Mouse (Mus musculus): Measurements from ENCODE around the gene Ppp1r1b. TPM values are rescaled to one million over a fixed set of nuclear protein-coding genes. Genes with fewer than 3 reads are reported as not detected.
"Not testable (repeated sequence)": the region's sequence is repeated elsewhere in the genome, so short reads cannot be mapped to it uniquely, and the experiment has no call there.

Ppp1r1b gene
- polyA plus RNA-seq, 1 experiment from 2014 or later = 60.9 TPM

DNA sequence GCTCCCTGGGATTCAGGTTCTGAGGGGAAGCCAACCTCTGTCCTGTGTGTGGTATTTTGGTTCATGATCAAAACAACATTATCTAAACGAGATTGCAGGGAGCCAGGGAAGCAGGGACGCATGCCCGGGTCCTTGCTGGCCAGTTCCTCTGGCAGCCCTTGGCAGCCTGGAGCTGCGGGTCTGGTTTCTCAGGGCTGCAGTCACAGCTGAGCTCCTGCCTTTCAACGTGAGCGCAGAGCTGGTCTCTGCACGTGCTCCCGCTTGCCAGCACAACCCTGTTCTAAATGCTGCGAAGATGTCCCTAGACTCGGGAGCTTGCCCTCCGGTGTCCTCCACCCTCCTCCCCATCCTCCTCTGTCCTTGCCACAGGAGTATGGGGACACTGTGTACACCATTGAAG is 29.6 kb downstream of the Ppp1r1b start:
- Histone ChIP-seq H3K9ac (no peak overlapping the region), H3K4me3 (no peak overlapping the region), H3K4me2 (no peak overlapping the region), H3K27ac (peak overlapping the region; percentile 79), H3K36me3 (peaks cover 36% of the 10 kb centered on the region), H3K9me3 (replicated peaks) (no peaks in the 10 kb centered on the region), H3K27me3 (no peaks in the 10 kb centered on the region), H3K4me1 (replicated peaks) (peaks cover 82% of the 10 kb centered on the region)
- ATAC-seq (replicated peaks; ENCODE audit: insufficient number of reproducible peaks, insufficient read depth, low FRiP score, low read depth) = no peak; the same call in 1 of the 2 replicates
- 44% methylated on average over 11 of the region's 11 CpGs for WGBS

- Histone ChIP-seq H3K36me3 (peaks cover 36% of the 10 kb centered on the region), H3K4me1 (replicated peaks) (peaks cover 83% of the 10 kb centered on the region), H3K27me3 (no peaks in the 10 kb centered on the region), H3K27ac (peak overlapping the region; percentile 72), H3K4me2 (no peak overlapping the region), H3K9me3 (replicated peaks) (no peaks in the 10 kb centered on the region), H3K9ac (no peak overlapping the region), H3K4me3 (no peak overlapping the region)
- WGBS = 63% methylated on average over 7 of the region's 7 CpGs
- no peak for ATAC-seq (replicated peaks; ENCODE audit: insufficient number of reproducible peaks, insufficient read depth, low FRiP score, low read depth)
These were observed 31.2 kb downstream of the Ppp1r1b start for GRCm38 (mm10) chr11:98379379-98379778.

- no peak overlapping the region for H3K4me3 ChIP-seq
- peaks cover 32% of the 10 kb centered on the region for H3K36me3 ChIP-seq
- 67% methylated on average over 6 of the region's 6 CpGs for WGBS
- peak overlapping the region; percentile 72 for H3K27ac ChIP-seq
- no peak overlapping the region for H3K9ac ChIP-seq
- H3K4me2 ChIP-seq = no peak overlapping the region
- no peaks in the 10 kb centered on the region for H3K27me3 ChIP-seq
- H3K9me3 ChIP-seq (replicated peaks) = no peaks in the 10 kb centered on the region
- peaks cover 82% of the 10 kb centered on the region for H3K4me1 ChIP-seq (replicated peaks)
- ATAC-seq (replicated peaks; ENCODE audit: insufficient number of reproducible peaks, insufficient read depth, low FRiP score, low read depth) = no peak
These were observed 31.9 kb downstream of the Ppp1r1b start for GRCm38 (mm10) chr11:98380106-98380505.

DNA sequence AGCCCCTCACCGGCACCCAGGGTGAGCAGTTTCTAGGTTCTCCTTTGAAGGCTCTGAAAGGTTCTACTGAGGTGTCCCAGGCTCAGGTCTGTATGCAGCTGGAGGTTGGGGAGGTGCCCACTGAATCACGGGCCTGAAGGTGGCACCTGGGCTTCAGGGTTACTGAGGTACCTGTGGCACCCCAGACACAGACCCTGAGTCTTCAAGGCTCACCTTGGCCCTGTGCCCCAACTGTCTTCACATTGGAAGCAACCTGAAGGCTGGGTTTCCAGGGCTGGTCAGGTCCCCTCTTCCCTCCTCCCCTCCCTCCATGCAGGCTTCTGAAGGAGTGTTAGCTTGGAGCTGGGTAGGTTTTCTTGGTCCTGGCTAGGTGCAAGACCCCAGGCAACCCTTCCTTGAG is 33.4 kb downstream of the Ppp1r1b start:
- H3K4me2 ChIP-seq = no peak overlapping the region

DNA sequence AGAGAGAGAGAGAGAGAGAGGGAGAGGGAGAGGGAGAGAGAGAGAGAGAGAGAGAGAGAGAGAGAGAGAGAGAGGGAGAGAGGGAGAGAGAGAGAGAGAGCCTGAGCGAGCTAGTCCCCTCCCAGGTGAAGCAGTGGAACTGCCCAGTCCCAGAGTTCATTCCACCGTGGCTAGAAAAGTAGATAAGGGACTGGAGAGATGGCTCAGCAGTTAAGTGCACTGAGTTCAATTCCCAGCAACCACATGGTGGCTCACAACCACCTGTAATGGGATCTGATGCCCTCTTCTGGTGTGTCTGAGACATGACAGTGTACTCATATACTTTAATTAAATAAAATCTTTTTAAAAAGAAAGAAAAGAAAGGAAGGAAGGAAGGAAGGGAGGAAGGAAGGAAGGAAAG is 34.2 kb downstream of the Ppp1r1b start:
- not testable (repeated sequence) for H3K27ac ChIP-seq

More for the DNA sequence above, 33.4 kb downstream of the Ppp1r1b start:
- Histone ChIP-seq H3K4me3 (no peak overlapping the region), H3K9ac (no peak overlapping the region), H3K36me3 (peaks cover 25% of the 10 kb centered on the region), H3K9me3 (replicated peaks) (no peaks in the 10 kb centered on the region), H3K27ac (peak overlapping the region; percentile 20), H3K27me3 (peaks cover 4% of the 10 kb centered on the region), H3K4me1 (replicated peaks) (peaks cover 83% of the 10 kb centered on the region)
- 94% methylated on average over 2 of the region's 2 CpGs for WGBS
- ATAC-seq (replicated peaks; ENCODE audit: insufficient number of reproducible peaks, insufficient read depth, low FRiP score, low read depth) = no peak

DNA sequence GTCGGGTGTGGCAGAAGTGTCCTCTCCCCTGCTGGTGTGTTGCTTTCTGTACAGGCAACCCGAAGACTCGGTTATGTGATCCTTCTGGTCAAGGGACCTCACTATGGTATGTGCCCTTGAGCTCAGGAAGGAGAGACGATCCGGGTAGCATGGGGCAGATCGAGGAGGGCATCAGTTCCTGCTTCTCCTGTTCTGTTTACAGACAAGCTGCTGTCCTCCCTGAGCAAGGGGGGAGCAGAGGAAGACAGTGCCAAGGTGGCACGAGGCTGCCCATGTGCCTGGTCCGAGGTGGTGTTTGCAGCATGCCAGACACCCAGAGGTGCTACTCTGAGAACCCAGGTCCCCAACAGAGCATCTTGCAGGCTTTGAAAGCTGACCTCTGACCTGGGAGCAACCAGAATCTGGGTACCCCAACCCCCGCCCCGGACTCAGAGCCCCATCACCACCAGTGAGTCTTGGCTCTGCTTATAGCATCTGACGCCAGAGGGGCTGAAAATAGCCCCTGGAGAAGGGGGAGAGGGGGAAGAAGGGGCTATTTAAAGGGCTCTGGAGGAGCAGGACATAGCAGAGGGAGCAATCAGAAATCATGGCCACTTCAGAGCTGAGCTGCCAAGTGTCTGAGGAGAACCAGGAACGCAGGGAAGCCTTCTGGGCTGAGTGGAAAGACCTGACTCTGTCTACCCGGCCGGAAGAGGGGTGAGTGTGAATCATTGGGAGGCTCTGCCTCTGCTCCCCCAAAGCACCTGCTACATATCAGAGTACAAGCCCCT is 35.2 kb downstream of the Ppp1r1b start, which contains the start of gene Tcap:
TSS of gene Tcap (plus strand) at position 551 of the 770 bp plus-strand sequence.
- 32% methylated on average over 14 of the region's 14 CpGs for WGBS
- Histone ChIP-seq H3K36me3 (peaks cover 11% of the 10 kb centered on the region; the same call in 1 of the 2 replicates), H3K27ac (peak within 1 kb of the TSS; percentile 90), H3K27me3 (peaks cover 10% of the 10 kb centered on the region), H3K4me3 (peak within 1 kb of the TSS; percentile 53), H3K4me2 (peak within 1 kb of the TSS; percentile 70), H3K9me3 (replicated peaks) (no peaks in the 10 kb centered on the region), H3K9ac (peak within 1 kb of the TSS; percentile 67), H3K4me1 (replicated peaks) (peaks cover 78% of the 10 kb centered on the region)
- peak; percentile 78 for ATAC-seq (replicated peaks; ENCODE audit: insufficient number of reproducible peaks, insufficient read depth, low FRiP score, low read depth)

More for the DNA sequence above, 34.2 kb downstream of the Ppp1r1b start:
- Histone ChIP-seq H3K4me1 (replicated peaks) (peaks cover 78% of the 10 kb centered on the region), H3K36me3 (peaks cover 18% of the 10 kb centered on the region; the same call in 1 of the 2 replicates)
- not testable (repeated sequence) for H3K4me3 ChIP-seq; H3K27me3 ChIP-seq; H3K4me2 ChIP-seq; H3K9me3 ChIP-seq (replicated peaks); H3K9ac ChIP-seq; ATAC-seq (replicated peaks; ENCODE audit: insufficient number of reproducible peaks, insufficient read depth, low FRiP score, low read depth)
- WGBS = 21% methylated on average over 2 of the region's 2 CpGs

- ATAC-seq (replicated peaks; ENCODE audit: insufficient number of reproducible peaks, insufficient read depth, low FRiP score, low read depth) = no peak
- peaks cover 10% of the 10 kb centered on the region for H3K27me3 ChIP-seq
- H3K4me1 ChIP-seq (replicated peaks) = peaks cover 78% of the 10 kb centered on the region
- peak overlapping the region; percentile 53 for H3K4me3 ChIP-seq
- H3K36me3 ChIP-seq = peaks cover 3% of the 10 kb centered on the region; the same call in 1 of the 2 replicates
- H3K27ac ChIP-seq = peak overlapping the region; percentile 90
- WGBS = 50% methylated on average over 20 of the region's 20 CpGs
- H3K4me2 ChIP-seq = peak overlapping the region; percentile 70
- peak overlapping the region; percentile 67 for H3K9ac ChIP-seq
- no peaks in the 10 kb centered on the region for H3K9me3 ChIP-seq (replicated peaks)
These were observed 36.0 kb downstream of the Ppp1r1b start for GRCm38 (mm10) chr11:98384216-98384615.

GRCm38 (mm10) chr11:98384721-98385637 is 36.8 kb downstream of the Ppp1r1b start:
- Histone ChIP-seq H3K4me1 (replicated peaks) (peaks cover 77% of the 10 kb centered on the region), H3K27ac (peak overlapping the region; percentile 90), H3K27me3 (peaks cover 12% of the 10 kb centered on the region), H3K4me2 (peak overlapping the region; percentile 70), H3K9me3 (replicated peaks) (no peaks in the 10 kb centered on the region), H3K36me3 (0 out of 2 replicates have a peak, but pooled peaks cover 3% of the 10 kb centered on the region), H3K4me3 (peak overlapping the region; percentile 53), H3K9ac (peak overlapping the region; percentile 67)
- ATAC-seq (replicated peaks; ENCODE audit: insufficient number of reproducible peaks, insufficient read depth, low FRiP score, low read depth) = no peak
- whole genome bisulfite sequencing = 54% methylated on average over 8 of the region's 8 CpGs

DNA sequence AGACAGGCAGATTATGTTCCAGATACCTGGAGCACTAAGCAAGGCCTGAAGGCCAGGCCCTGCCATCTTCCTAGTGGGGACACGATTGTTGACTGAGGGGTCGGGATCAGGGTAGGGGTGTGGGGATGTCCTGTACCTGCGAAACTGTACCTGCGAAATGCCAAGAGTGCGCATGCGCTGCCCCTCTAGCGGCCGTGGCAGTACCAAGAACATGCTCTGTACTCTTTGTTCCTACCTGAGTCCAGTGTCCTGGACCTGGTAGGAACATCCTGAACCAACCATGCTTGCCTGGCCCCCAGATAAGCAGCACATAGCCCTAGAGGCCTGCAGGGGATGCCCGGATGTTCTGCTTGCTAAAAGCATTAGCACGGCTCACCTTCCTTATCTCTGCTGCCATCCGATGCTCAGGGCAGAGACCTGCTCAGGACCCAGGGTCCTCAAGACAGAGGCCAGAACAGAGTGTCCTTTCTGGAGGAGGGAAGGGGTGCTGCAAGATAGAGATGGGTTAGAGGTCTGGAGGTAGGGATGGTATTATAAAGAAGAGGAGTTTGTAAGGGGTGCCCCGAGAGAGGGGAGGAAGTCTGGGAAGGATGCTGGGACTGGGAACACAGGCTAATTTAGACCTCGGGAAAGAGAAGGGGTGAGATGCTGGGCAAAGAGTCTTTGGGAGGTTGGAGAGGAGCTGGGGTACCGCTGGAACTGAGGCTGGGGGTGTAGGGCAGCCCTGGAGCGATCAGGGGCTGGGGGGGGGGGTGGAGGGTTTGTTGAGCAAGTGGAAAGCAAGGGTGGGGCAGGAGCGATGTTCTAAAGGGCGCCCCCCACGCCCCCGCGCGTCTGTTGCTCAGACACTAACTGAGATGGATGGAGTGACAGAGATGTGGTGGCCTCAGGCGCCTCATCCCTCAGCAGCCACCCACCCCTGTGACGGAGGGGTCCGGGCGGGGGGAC is 37.7 kb downstream of the Ppp1r1b start, which contains the start of gene Pnmt:
TSS of gene Pnmt (plus strand) at position 813 of the 948 bp plus-strand sequence.
- peak within 1 kb of the TSS; percentile 67 for H3K9ac ChIP-seq
- H3K9me3 ChIP-seq (replicated peaks) = no peaks in the 10 kb centered on the region
- H3K4me2 ChIP-seq = peak within 1 kb of the TSS; percentile 70
- peaks cover 18% of the 10 kb centered on the region for H3K27me3 ChIP-seq
- H3K4me3 ChIP-seq = peak within 1 kb of the TSS; percentile 53; the same call in 1 of the 2 replicates
- WGBS = 46% methylated on average over 25 of the region's 25 CpGs
- ATAC-seq (replicated peaks; ENCODE audit: insufficient number of reproducible peaks, insufficient read depth, low FRiP score, low read depth) = no peak
- peak within 1 kb of the TSS; percentile 90; the same call in 1 of the 2 replicates for H3K27ac ChIP-seq
- H3K36me3 ChIP-seq = no peaks in the 10 kb centered on the region
- peaks cover 72% of the 10 kb centered on the region for H3K4me1 ChIP-seq (replicated peaks)

GRCm38 (mm10) chr11:98386596-98386995 is 38.4 kb downstream of the Ppp1r1b start:
- H3K27ac ChIP-seq = no peak overlapping the region
- peaks cover 18% of the 10 kb centered on the region for H3K27me3 ChIP-seq
- ATAC-seq (replicated peaks; ENCODE audit: insufficient number of reproducible peaks, insufficient read depth, low FRiP score, low read depth) = no peak
- no peaks in the 10 kb centered on the region for H3K9me3 ChIP-seq (replicated peaks)
- H3K4me3 ChIP-seq = no peak overlapping the region
- no peak overlapping the region for H3K9ac ChIP-seq
- WGBS = 17% methylated on average over 24 of the region's 24 CpGs
- H3K4me1 ChIP-seq (replicated peaks) = peaks cover 77% of the 10 kb centered on the region
- peak overlapping the region; percentile 16; the same call in 1 of the 2 replicates for H3K4me2 ChIP-seq
- no peaks in the 10 kb centered on the region for H3K36me3 ChIP-seq
